Mouse (Mus musculus) ovary, postnatal 10 days (tissue): ENCODE measurements around the gene Khdrbs1.
"Not testable (repeated sequence)": the region's sequence is repeated elsewhere in the genome, so short reads cannot be mapped to it uniquely, and the experiment has no call there.

Source experiments
- DNase-seq: peaks from one replicate; pipeline ENCODE4 v3.0.0; 2022; ENCODE audit warnings: low spot score

Gene Khdrbs1

GRCm38 (mm10) chr4:129743010-129743390 is 897 bp upstream of the Khdrbs1 start:
- DNase-seq = no peak

- DNase-seq = no peak
Measured at GRCm38 (mm10) chr4:129741974-129742231, 200 bp downstream of the Khdrbs1 start.

GRCm38 (mm10) chr4:129741251-129741973 is 691 bp downstream of the Khdrbs1 start:
- DNase-seq = peak; percentile 21

- no peak for DNase-seq
Measured at GRCm38 (mm10) chr4:129739111-129739645, 2.9 kb downstream of the Khdrbs1 start.

GRCm38 (mm10) chr4:129736173-129736572 is 5.9 kb downstream of the Khdrbs1 start:
- no peak for DNase-seq

GRCm38 (mm10) chr4:129735485-129735884 is 6.6 kb downstream of the Khdrbs1 start:
- not testable (repeated sequence) for DNase-seq

- no peak for DNase-seq
Measured at GRCm38 (mm10) chr4:129731423-129731822, 10.7 kb downstream of the Khdrbs1 start.

GRCm38 (mm10) chr4:129716310-129716709 is 25.8 kb downstream of the Khdrbs1 start:
- no peak for DNase-seq

- DNase-seq = no peak
Measured at GRCm38 (mm10) chr4:129709486-129710129, 32.5 kb downstream of the Khdrbs1 start.

GRCm38 (mm10) chr4:129706750-129707149 is 35.4 kb downstream of the Khdrbs1 start:
- DNase-seq = no peak

- DNase-seq = peak; percentile 48
Measured at GRCm38 (mm10) chr4:129702454-129702853, 39.6 kb downstream of the Khdrbs1 start.

- peak; percentile 72 for DNase-seq
Measured at GRCm38 (mm10) chr4:129701503-129702377, 40.4 kb downstream of the Khdrbs1 start.

GRCm38 (mm10) chr4:129700661-129701060 is 41.4 kb downstream of the Khdrbs1 start:
- DNase-seq = not testable (repeated sequence)

- no peak for DNase-seq
Measured at GRCm38 (mm10) chr4:129700216-129700615, 41.9 kb downstream of the Khdrbs1 start.

GRCm38 (mm10) chr4:129697191-129697590 is 44.9 kb downstream of the Khdrbs1 start:
- no peak for DNase-seq

- peak; percentile 76 for DNase-seq
Measured at GRCm38 (mm10) chr4:129696158-129696985, 45.7 kb downstream of the Khdrbs1 start, which contains the start of gene Tmem39b. Tmem39b (minus strand) TSS chr4:129696838.

- DNase-seq = no peak
Measured at GRCm38 (mm10) chr4:129695815-129696157, 46.3 kb downstream of the Khdrbs1 start.

GRCm38 (mm10) chr4:129684531-129684930 is 57.6 kb downstream of the Khdrbs1 start:
- DNase-seq = no peak

GRCm38 (mm10) chr4:129683901-129684493 is 58.1 kb downstream of the Khdrbs1 start:
- DNase-seq = no peak

- DNase-seq = no peak
Measured at GRCm38 (mm10) chr4:129681837-129682236, 60.3 kb downstream of the Khdrbs1 start.

- DNase-seq = no peak
Measured at GRCm38 (mm10) chr4:129672878-129673449, 69.1 kb downstream of the Khdrbs1 start.
